Mouse (Mus musculus) gastrocnemius, postnatal 25 days (tissue): Measurements from ENCODE around the gene Rab3b. TPM values are rescaled to one million over a fixed set of nuclear protein-coding genes. Genes with fewer than 3 reads are reported as not detected.
"Not testable (repeated sequence)": the region's sequence is repeated elsewhere in the genome, so short reads cannot be mapped to it uniquely, and the experiment has no call there.

Experiments
- DNase-seq: peaks from one replicate; pipeline ENCODE4 v3.0.0; 2022
- total RNA-seq, 2 experiments: library from RNA; stranded (reverse); gene quantifications; 1 replicate in 1 of 2; 2 replicates in 1 of 2; pipeline ENCODE4 v1.2.3; 2021

The Rab3b gene
- total RNA-seq, 2 experiments from 2014 or later: not detected

- DNase-seq: no peak
These were observed 12.0 kb downstream of the Rab3b start for GRCm38 (mm10) chr4:108890876-108891275.

DNA sequence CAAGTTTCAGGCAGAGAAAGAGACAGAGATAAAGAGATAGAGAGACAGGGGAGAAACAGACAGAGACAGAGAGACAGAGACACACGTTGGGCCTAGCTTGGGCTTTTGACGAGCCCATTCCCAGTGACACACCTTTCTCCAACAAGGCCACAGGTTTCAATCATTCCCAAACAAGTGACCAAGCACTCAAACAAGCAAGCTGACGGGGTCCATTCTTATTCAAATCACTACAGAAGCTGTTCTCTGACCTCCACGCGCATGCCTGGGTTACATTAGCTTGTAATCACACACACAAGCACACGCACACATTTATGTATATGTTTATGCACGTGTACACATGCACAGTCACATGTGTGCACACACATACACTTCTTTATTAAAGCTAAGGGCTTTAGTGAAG, 21.6 kb downstream of the Rab3b start:
- DNase-seq: no peak

GRCm38 (mm10) chr4:108902886-108903285, 24.0 kb downstream of the Rab3b start:
- no peak for DNase-seq

DNA sequence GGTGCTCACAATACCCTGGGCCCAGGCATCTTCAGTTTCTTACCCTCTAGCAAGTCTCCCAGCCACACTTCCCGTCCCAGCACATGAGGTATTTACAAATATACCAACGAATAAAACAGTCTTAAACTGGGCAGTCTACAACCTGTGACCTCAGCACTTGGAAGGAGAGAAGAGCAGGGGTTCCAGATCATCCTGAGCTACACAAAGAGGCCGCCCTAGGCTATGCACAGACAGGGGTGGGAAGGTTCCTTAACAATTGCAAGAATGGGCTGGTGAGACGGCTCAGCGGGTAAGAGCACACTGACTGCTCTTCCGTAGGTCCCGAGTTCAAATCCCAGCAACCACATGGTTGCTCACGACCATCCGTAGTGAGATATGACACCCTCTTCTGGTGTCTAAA, 24.5 kb downstream of the Rab3b start:
- DNase-seq: no peak

GRCm38 (mm10) chr4:108904076-108904475, 25.2 kb downstream of the Rab3b start:
- no peak for DNase-seq

GRCm38 (mm10) chr4:108904790-108905189, 25.9 kb downstream of the Rab3b start:
- DNase-seq: no peak

DNA sequence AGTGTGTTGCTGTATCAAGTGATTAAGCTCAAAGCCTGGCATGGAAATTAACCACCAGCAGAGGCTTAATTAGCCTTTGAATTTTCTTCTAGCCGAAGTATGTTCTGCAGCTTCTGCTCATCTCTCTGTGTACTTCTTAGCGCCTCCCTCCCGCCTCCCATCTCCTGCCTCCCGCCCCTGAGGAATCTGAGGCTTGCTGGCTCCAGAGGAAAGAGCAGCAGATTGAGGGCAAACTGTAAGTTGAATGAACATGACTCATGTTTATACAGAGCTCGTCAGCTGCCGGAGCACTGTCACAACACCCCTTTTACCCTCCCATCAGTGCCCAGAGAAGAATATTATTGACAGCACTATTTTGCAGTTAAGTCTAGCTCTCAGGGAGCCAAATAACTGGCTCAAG, 27.0 kb downstream of the Rab3b start:
- DNase-seq: no peak

GRCm38 (mm10) chr4:108907475-108907874, 28.6 kb downstream of the Rab3b start:
- DNase-seq: no peak

- no peak for DNase-seq
These were observed 31.1 kb downstream of the Rab3b start for GRCm38 (mm10) chr4:108909872-108910425.

GRCm38 (mm10) chr4:108911866-108912265, 33.0 kb downstream of the Rab3b start:
- DNase-seq: no peak

DNA sequence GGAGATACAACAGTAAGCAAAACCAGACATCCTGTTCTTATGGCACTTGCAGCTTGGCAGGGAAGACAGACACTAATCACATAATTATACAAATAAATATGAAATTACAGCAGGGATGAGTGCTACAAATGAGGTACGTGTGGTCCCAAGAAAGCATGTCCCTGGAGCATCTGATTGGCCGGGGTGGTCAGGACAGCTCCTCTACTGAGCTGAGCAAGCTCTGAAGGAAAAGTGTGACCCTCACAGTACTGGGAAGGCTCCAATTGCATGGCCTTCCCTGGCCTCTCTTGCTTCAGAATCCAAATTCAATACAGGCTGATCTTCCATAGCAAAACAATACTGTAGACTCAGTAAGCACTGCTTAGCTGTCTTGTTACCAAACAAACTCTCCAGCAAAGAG, 34.3 kb downstream of the Rab3b start:
- DNase-seq: no peak

DNA sequence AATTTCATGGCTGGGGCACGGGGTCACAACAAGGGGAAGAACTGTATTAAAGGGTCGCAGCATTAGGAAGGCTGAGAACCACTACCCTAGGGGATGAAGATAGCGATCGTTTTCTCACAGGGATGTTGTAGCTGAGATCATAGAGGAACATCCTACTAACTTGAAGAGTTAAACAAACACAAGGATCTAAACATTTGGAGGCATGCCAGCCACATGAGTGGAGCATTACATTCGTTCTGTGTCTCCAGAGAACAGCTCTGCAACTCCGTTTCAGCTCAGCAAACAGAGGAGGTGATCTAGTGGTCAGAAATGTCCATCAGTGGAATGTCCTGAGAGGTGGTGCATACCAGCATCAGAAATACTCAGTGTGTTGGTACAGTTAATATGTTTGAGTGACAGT, 35.5 kb downstream of the Rab3b start:
- no peak for DNase-seq

- no peak for DNase-seq
These were observed 36.2 kb downstream of the Rab3b start for GRCm38 (mm10) chr4:108915101-108915500.

DNA sequence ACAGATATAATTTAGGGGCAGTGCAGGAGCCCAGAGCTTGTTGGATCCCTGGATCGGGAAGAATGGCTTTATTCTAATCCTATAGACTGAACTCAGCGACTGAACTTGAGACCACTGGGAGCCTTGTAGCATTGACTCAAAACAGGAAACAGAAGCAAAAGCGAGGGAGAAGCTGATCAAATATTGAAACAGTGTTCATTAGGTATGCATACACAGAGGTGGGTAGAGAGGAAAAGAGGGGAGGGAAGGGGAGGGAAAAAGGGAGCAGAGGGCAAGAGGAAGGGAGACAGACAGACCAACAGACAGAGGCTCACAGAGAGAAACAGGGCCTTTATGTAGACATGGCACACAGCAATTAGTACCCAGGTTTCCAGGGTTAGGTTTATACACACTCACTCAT, 38.8 kb downstream of the Rab3b start:
- no peak for DNase-seq

GRCm38 (mm10) chr4:108927945-108928344, 49.1 kb downstream of the Rab3b start:
- DNase-seq: not testable (repeated sequence)

DNA sequence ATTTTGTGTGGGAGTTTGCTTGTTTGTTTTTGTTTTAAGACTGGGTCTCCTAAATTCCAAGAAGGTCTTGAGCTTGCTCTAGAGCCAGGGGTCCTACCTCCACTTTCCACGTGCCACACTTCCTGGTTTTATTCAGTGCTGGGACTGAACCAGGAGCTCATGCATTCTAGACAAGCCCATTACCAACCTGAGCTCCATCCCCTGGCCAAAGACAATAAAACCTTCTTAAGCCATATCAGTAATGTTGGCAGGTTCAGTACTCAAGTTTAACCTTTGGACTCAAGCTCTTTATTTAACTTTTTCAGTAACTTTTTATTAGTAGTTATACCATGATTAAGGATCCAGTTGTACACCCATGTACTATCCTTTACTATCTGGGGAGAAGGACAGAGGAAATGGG, 54.3 kb downstream of the Rab3b start:
- DNase-seq: no peak

DNA sequence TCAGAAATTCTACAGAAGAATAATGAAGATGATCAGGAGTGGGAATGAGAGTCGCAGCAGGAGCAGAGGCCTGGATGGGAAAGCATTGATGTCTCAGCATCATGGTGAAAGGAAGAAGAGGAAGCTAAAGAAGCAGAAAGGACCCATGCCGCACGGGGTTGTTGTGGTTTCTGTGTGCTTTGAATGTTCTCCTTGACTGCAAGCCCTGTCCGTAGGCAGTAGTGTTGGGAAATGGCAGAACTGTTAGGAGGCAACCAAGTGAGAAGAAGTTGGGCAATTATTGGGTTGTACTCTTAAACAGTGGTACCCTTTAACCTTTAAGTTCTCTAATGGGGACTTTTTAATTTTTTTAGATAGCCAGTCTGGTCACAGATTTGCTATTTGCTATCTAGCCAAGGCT, 56.0 kb downstream of the Rab3b start:
- no peak for DNase-seq

DNA sequence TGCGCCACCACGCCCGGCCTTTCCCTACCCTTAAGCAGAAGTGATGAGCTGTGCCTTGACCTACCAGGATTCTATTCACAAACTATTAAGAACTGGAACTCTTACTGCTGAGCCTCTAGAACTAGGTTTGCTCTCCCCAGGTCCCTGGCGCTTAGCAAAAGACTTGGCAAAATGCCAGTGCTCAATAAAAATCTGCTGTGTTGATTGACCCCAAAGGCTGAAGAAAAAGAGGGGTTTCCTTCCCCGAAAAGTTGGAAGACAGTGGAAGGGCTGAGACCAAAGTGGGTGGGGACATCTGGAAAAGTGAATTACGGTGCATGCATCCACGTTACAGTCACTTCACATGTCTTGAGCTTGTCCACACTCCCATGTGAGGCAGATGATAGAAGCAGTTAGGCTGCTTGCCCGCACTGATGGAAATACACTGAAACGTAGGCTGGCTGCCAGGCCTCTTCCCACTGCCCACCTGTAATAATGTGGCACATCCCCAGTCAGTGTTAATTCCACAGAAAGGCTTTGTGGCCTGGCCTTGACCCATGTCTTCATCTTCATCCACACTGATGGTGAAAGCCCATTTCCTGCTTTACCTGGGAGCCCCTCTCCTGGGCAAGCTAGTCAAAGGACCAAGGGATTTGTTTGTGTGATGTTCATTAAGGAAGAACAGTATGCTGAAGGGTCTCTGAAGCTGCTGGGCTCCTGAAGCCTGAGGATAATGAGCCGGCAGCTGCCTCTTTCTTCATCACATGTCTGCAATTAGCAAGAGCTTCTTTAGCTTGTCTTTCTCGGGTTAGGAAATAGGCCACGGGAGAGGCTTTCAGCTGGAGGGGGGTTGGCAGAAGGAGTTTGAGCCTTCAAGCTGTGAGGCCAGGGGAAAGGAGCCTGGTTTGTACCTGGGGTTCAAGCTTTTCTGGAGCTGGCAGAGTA, 59.2 kb downstream of the Rab3b start:
- DNase-seq: no peak

DNA sequence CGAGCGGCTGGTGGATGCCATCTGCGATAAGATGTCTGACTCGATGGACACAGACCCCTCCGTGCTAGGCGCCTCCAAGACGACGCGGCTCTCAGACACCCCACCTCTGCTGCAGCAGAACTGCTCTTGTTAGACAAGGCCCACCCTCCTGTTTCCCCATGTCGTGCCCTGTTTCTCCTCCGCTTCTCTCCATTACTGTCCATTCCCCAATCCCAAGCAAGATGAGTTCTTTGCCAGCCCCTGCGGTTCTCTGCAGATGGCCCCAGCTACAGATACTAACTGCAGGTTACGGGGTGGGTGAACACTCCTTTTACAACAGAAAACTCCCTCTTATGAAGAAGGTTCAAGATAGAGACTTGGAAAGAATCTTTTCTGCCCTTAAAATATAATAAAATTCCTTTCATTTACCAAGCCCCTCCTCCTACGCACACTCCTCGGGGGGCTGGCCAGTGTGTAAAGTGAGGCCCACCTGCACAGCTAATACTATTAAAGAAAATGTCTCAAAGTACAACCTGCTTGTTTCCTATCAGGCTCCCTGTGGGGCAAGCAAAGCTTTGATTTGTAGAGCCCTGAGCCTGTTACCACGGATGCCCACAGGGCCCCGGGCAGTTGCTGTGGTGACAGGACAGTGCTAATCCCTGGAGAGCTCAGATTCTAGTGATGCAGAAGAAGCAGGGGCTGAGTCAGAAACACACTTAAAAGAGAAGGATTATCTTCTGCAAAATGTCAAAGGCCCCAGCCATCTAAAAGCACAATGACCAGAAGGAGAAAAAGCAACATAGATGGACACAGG, 62.0 kb downstream of the Rab3b start:
- DNase-seq: no peak

GRCm38 (mm10) chr4:108942171-108942570, 63.3 kb downstream of the Rab3b start:
- no peak for DNase-seq

- DNase-seq: no peak
These were observed 64.3 kb downstream of the Rab3b start for GRCm38 (mm10) chr4:108942986-108943720.

DNA sequence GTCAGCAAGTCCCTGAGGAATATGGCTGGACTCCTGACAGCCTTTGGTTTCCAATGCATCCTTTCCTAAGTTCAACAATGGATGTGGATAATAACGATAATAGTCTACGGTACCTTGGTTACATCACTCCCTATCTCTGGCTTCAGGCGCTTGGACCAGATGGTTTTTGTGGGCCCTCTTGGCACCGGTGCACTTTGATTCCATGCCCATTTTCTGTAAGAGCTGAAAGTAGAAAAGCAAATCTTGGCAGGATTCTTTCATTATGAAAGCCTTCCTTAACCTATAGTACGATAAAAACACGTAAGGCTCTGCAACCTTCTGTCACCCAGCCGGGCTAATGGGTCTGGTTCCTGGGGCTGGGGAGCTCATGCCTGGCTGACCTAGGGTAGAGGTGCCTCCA, 70.3 kb downstream of the Rab3b start:
- DNase-seq: no peak
